Mouse (Mus musculus): ENCODE measurements around the gene Arid4a. TPM values are rescaled to one million over a fixed set of nuclear protein-coding genes. Genes with fewer than 3 reads are reported as not detected.

Gene Arid4a
- total RNA-seq, 2 experiments from 2014 or later = 7.8 to 8.1 TPM

Other genes starting within 250 kb of the Arid4a start
- 10 to 100 TPM; 13.6 to 16.1 TPM for gene Frmd6, start 190.5 kb upstream of the Arid4a start, total RNA-seq (2021)
- gene Actr10, start 78.1 kb upstream of the Arid4a start, total RNA-seq (2021) = 10 to 100 TPM; 84.6 to 87.0 TPM
- gene Psma3, start 41.4 kb upstream of the Arid4a start, total RNA-seq (2021) = 100 to 1,000 TPM; 326 to 347 TPM
- not detected for gene Tomm20l, start 95.4 kb downstream of the Arid4a start, total RNA-seq (2021)
- 10 to 100 TPM; 25.5 to 32.6 TPM for gene Timm9, start 120.7 kb downstream of the Arid4a start, total RNA-seq (2021)
- gene 2700049A03Rik, start 120.9 kb downstream of the Arid4a start, total RNA-seq (2021) = 1 to 10 TPM; 2.8 to 3.6 TPM